Mouse (Mus musculus) liver, adult 2 months (tissue): ENCODE measurements around the gene Ppp1r15b.
A peak's percentile ranks its signal among the peaks of the same experiment; 100 is the strongest.

Experiments used
- CTCF ChIP-seq: fragments of 200-500 bp; IDR thresholded peaks from 2 replicates; pipeline ENCODE4 v1.5.1; 2011; ENCODE audit warnings: low read depth, low read length, control low read depth
- POLR2A ChIP-seq: fragments of 200-500 bp; IDR thresholded peaks from 2 replicates; pipeline ENCODE4 v1.6.1; 2011; ENCODE audit warnings: low read length, control low read depth; ENCODE audit not compliant: insufficient read depth; ENCODE audit errors: extremely low read depth

DNA sequence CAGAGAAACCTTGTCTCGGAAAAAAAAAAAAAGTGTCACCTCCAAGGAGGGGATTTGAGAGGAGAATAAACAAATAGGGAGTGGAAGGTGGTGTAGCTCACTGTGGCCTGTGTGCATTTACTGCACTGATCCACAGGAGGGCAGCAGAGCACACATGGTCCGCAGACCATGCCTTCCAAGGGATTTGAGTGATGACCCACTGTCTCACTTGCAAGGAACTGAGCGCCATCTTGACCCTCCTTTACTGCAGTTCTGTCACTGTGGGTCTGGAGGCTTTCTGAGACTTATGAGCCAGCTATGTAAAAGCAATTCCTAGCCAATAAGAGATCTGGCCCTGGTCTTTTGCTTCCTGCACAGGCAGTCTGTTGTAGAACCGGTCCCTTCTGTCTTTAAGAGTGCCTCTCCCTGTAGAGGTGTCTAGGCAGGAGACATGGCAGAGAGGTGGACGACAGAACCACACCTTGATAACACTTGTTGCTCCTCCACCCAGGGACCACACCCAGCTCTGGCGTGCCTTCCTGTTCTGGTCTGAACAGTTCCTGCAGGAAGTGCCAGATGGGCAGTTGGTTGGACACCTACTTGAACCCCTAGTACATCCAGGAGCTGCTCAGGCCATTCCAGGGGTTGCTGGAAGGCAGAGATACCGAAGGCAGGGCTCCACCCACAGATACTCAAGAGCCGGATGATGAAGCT lies 46.7 kb downstream of the Ppp1r15b start:
- peak; percentile 99 for TF ChIP-seq CTCF
- no peak for TF ChIP-seq POLR2A
